ENCODE assay signal across 31 mouse cellular contexts in the genomic region with DNA sequence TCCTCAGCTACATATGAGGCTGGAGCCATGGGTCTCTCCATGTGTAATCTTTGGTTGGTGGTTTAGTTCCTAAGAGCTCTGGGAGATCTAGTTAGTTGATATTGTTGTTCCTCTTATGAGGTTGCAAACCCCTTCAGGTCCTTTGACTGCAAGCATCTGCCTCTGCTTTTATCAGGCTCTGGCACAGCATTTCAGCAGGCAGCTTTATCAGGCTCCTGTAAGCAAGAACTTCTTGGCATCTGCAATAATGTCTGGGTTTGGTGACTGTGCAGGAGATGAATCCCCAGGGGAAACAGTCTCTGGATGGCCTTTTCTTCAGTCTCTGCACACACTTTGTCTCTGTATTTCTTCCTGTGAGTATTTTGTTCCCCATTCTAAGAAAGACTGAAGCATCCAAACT.
"Had no signal": no experiment of that assay in that cellular context is flagged by ENCODE, and none has a peak within 500 bp of the region (broad histone marks: within the 10 kb centered on the region; RNA-seq: fewer than 3 reads in every experiment).

No protein-coding gene starts in this region.

- ATAC-seq: liver, embryonic 12.5 days; liver, postnatal 0 days; lung, postnatal 0 days; midbrain, embryonic 13.5 days; midbrain, embryonic 15.5 days; midbrain, embryonic 16.5 days had no signal

- H3K4me3 ChIP-seq: limb, embryonic 10.5 days; limb, embryonic 12.5 days; limb, embryonic 13.5 days; limb, embryonic 15.5 days; liver, embryonic 12.5 days; liver, embryonic 13.5 days; liver, embryonic 15.5 days; lung, embryonic 15.5 days; megakaryocyte, embryonic 14.5 days; midbrain, embryonic 10.5 days; midbrain, embryonic 12.5 days; midbrain, embryonic 13.5 days; midbrain, embryonic 15.5 days; myocyte had no signal

- H3K27me3 ChIP-seq: limb, embryonic 12.5 days; limb, embryonic 13.5 days; limb, embryonic 15.5 days; liver, embryonic 12.5 days; liver, embryonic 13.5 days; liver, embryonic 15.5 days; lung, embryonic 15.5 days; megakaryocyte, embryonic 14.5 days; midbrain, embryonic 12.5 days; midbrain, embryonic 13.5 days; midbrain, embryonic 15.5 days had no signal

- H3K4me1 ChIP-seq: limb, embryonic 10.5 days; limb, embryonic 12.5 days; limb, embryonic 13.5 days; limb, embryonic 15.5 days; liver, embryonic 12.5 days; liver, embryonic 13.5 days; liver, embryonic 15.5 days; lung, embryonic 15.5 days; megakaryocyte, embryonic 14.5 days; midbrain, embryonic 10.5 days; midbrain, embryonic 12.5 days; midbrain, embryonic 13.5 days; midbrain, embryonic 15.5 days had no signal

- H3K4me2 ChIP-seq: limb, embryonic 12.5 days; limb, embryonic 13.5 days; limb, embryonic 15.5 days; liver, embryonic 11.5 days; liver, embryonic 12.5 days; liver, embryonic 13.5 days; liver, embryonic 15.5 days; lung, embryonic 14.5 days; lung, embryonic 15.5 days; midbrain, embryonic 11.5 days; midbrain, embryonic 12.5 days; midbrain, embryonic 13.5 days; midbrain, embryonic 15.5 days had no signal

- H3K36me3 ChIP-seq: limb, embryonic 10.5 days; limb, embryonic 12.5 days; limb, embryonic 13.5 days; limb, embryonic 15.5 days; liver, embryonic 12.5 days; liver, embryonic 13.5 days; liver, embryonic 15.5 days; lung, embryonic 15.5 days; midbrain, embryonic 10.5 days; midbrain, embryonic 12.5 days; midbrain, embryonic 13.5 days; midbrain, embryonic 15.5 days had no signal

- DNase-seq: left cerebral cortex, postnatal 4 days; liver; liver, embryonic 13.5 days; liver, postnatal 0 days; lung, adult 18-20 months; lung, adult 2 months; lung, embryonic 14.5 days; lung, postnatal 10 days; lung, postnatal 14 days; lung, postnatal 36 days; lung, postnatal 4 days; midbrain, embryonic 14.5 days had no signal

- H3K27ac ChIP-seq: limb, embryonic 10.5 days; limb, embryonic 12.5 days; limb, embryonic 13.5 days; limb, embryonic 15.5 days; liver, embryonic 12.5 days; liver, embryonic 13.5 days; liver, embryonic 14.5 days; liver, embryonic 15.5 days; lung, embryonic 15.5 days; macrophage; midbrain, embryonic 10.5 days; midbrain, embryonic 12.5 days; midbrain, embryonic 13.5 days; midbrain, embryonic 15.5 days had no signal

- H3K9ac ChIP-seq: limb, embryonic 12.5 days; limb, embryonic 13.5 days; limb, embryonic 15.5 days; liver, embryonic 12.5 days; liver, embryonic 13.5 days; liver, embryonic 14.5 days; liver, embryonic 15.5 days; liver, postnatal 0 days; lung, embryonic 14.5 days; lung, embryonic 15.5 days; midbrain, embryonic 12.5 days; midbrain, embryonic 13.5 days; midbrain, embryonic 15.5 days had no signal

- H3K9me3 ChIP-seq: limb, embryonic 10.5 days; limb, embryonic 12.5 days; limb, embryonic 13.5 days; limb, embryonic 15.5 days; liver, embryonic 12.5 days; liver, embryonic 15.5 days; lung, embryonic 15.5 days; midbrain, embryonic 10.5 days; midbrain, embryonic 12.5 days; midbrain, embryonic 13.5 days; midbrain, embryonic 15.5 days had no signal
